Mouse (Mus musculus): ENCODE results near the gene Ttk. TPM values are rescaled to one million over a fixed set of nuclear protein-coding genes. Genes with fewer than 3 reads are reported as not detected.
A peak's percentile ranks its signal among the peaks of the same experiment; 100 is the strongest.

Gene Ttk
- polyA plus RNA-seq, 1 experiment from 2014 or later = 1.4 TPM

DNA sequence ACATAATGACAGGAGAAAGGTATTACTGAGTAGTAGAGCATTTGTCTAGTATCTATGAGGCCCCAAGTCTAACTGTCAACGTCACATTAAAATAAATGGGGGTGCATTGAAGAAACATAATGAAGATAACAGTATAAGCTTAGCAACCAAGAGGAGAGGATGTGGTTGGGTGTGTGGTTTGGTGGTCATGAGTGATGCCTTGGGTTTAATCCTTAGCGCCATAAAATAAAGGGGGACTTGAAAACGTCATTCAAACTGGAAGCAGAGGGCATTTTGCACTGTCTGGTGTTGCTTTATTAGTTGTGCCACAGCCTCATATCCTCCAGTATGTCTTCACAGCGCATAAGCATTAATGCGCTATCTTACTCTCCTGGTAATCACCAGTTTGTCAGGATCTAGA is 4.6 kb upstream of the Ttk start:
- DNase-seq (ENCODE audit: low spot score) = no peak
- H3K9me3 ChIP-seq (ENCODE audit: low read length) = no peaks in the 10 kb centered on the region
- H3K4me2 ChIP-seq (replicated peaks; ENCODE audit: low read depth, low read length) = no peak overlapping the region
- ATAC-seq = no peak
- no peak overlapping the region for H3K9ac ChIP-seq (replicated peaks; ENCODE audit: low read depth)
- no peak overlapping the region for H3K27ac ChIP-seq (ENCODE audit: low read length)
- H3K36me3 ChIP-seq (ENCODE audit: insufficient read depth, low read length) = no peaks in the 10 kb centered on the region
- no peaks in the 10 kb centered on the region for H3K27me3 ChIP-seq (replicated peaks; ENCODE audit: insufficient read depth, low read length)
- H3K4me3 ChIP-seq (ENCODE audit: low read depth, low read length) = no peak overlapping the region
- 0 out of 2 replicates have a peak, but pooled peaks cover 2% of the 10 kb centered on the region for H3K4me1 ChIP-seq (ENCODE audit: insufficient read depth, low read depth, low read length)
- 82% methylated on average over 5 of the region's 5 CpGs for WGBS
- TF ChIP-seq CTCF (IDR thresholded peaks at IDR 0.05) (no peak), EP300 (IDR thresholded peaks at IDR 0.05) (no peak)

DNA sequence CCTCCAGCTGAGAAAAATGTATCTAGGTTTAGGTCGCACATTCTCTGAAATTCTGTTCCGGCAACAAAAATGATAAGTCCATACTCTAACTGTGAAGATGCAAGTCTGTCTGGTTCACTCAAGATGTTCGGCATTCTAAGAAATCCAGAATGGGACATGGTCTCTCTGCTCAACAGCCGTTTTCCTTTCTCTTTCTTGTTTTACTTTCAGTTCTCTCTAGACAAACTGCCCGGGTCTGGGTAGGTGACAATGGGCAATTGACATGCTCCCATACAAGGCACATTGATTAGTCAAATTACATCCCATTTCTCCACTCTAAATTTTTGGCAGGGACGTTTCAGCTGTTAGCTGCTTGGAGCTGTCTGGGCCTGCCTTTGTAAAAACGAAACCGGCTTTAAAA is 3.3 kb upstream of the Ttk start:
- 70% methylated on average over 8 of the region's 8 CpGs for WGBS
- H3K4me1 ChIP-seq (ENCODE audit: insufficient read depth, low read depth, low read length) = 0 out of 2 replicates have a peak, but pooled peaks cover 7% of the 10 kb centered on the region
- no peak overlapping the region for H3K9ac ChIP-seq (replicated peaks; ENCODE audit: low read depth)
- no peaks in the 10 kb centered on the region for H3K9me3 ChIP-seq (ENCODE audit: low read length)
- ATAC-seq (no peak), DNase-seq (ENCODE audit: low spot score) (no peak)
- H3K27me3 ChIP-seq (replicated peaks; ENCODE audit: insufficient read depth, low read length) = no peaks in the 10 kb centered on the region
- H3K36me3 ChIP-seq (ENCODE audit: insufficient read depth, low read length) = no peaks in the 10 kb centered on the region
- H3K27ac ChIP-seq (ENCODE audit: low read length) = no peak overlapping the region
- H3K4me3 ChIP-seq (ENCODE audit: low read depth, low read length) = no peak overlapping the region
- no peak for TF ChIP-seq EP300 (IDR thresholded peaks at IDR 0.05)
- no peak for TF ChIP-seq CTCF (IDR thresholded peaks at IDR 0.05)
- H3K4me2 ChIP-seq (replicated peaks; ENCODE audit: low read depth, low read length) = no peak overlapping the region

DNA sequence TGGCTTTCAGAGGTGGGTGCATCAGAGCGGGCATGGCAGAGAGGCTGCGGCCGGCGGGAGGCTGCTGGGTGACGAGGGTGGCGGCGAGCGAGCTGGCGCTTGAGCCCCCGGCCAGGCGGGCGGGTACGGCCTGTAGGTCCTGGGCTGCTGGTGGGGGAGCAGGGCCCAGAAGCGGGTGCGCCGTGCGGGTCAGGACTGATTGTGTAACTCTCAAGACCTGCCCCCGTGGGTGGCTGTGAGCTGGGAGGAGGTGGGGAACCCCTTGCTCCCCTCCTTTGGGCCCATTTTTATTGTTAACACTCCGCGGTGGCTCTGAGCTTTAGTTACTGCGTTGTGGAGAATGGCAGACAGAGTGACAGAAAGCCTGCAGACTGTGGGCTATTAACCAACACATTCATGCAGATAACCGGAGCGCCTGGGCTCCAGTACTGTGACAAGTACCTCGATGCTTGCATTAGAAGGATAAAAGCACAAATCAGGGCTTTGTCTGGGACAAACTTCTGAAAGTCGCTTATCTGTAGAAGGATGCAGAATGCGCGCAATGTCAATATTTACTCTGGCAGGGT is 342 bp downstream of the Ttk start:
- H3K9ac ChIP-seq (replicated peaks; ENCODE audit: low read depth) = peak overlapping the region; percentile 48; the same call in 1 of the 2 replicates
- H3K4me2 ChIP-seq (replicated peaks; ENCODE audit: low read depth, low read length) = peak overlapping the region; percentile 91
- H3K4me3 ChIP-seq (ENCODE audit: low read depth, low read length) = peak overlapping the region; percentile 70
- ATAC-seq (peak; percentile 55), DNase-seq (ENCODE audit: low spot score) (peak; percentile 11)
- TF ChIP-seq CTCF (IDR thresholded peaks at IDR 0.05) (no peak), EP300 (IDR thresholded peaks at IDR 0.05) (no peak)
- 0 out of 2 replicates have a peak, but pooled peaks cover 7% of the 10 kb centered on the region for H3K4me1 ChIP-seq (ENCODE audit: insufficient read depth, low read depth, low read length)
- under 1% methylated on average over 25 of the region's 27 CpGs for WGBS
- H3K36me3 ChIP-seq (ENCODE audit: insufficient read depth, low read length) = no peaks in the 10 kb centered on the region
- H3K27ac ChIP-seq (ENCODE audit: low read length) = no peak overlapping the region
- H3K27me3 ChIP-seq (replicated peaks; ENCODE audit: insufficient read depth, low read length) = no peaks in the 10 kb centered on the region
- no peaks in the 10 kb centered on the region for H3K9me3 ChIP-seq (ENCODE audit: low read length)

DNA sequence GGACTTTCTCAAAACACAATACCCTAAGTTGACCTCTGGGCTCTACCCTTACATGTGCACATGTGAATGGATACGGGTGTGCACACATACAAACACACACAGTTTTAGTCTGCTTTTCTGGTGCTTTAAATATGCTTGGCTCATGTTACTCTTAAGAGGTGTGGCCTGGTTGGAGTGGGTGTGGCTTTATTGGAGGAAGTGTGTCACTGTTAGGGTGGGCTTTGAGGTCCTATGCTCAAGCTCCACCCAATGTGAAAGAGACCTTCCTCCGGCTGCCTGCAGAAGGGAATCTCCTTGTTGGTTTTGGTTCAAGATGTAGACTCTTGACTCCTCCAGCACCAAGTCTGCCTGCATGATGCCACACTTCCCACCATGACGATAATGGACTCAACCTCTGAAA is 18.0 kb downstream of the Ttk start:
- Histone ChIP-seq H3K9me3 (ENCODE audit: low read length) (no peaks in the 10 kb centered on the region), H3K9ac (replicated peaks; ENCODE audit: low read depth) (no peak overlapping the region), H3K36me3 (ENCODE audit: insufficient read depth, low read length) (0 out of 2 replicates have a peak, but pooled peaks cover 4% of the 10 kb centered on the region), H3K4me1 (ENCODE audit: insufficient read depth, low read depth, low read length) (no peaks in the 10 kb centered on the region), H3K4me2 (replicated peaks; ENCODE audit: low read depth, low read length) (no peak overlapping the region), H3K27ac (ENCODE audit: low read length) (no peak overlapping the region), H3K4me3 (ENCODE audit: low read depth, low read length) (no peak overlapping the region), H3K27me3 (replicated peaks; ENCODE audit: insufficient read depth, low read length) (no peaks in the 10 kb centered on the region)
- DNase-seq (ENCODE audit: low spot score) = no peak
- no peak for ATAC-seq
- 88% methylated on average over 3 of the region's 3 CpGs for WGBS
- no peak for TF ChIP-seq CTCF (IDR thresholded peaks at IDR 0.05)
- TF ChIP-seq EP300 (IDR thresholded peaks at IDR 0.05) = no peak

DNA sequence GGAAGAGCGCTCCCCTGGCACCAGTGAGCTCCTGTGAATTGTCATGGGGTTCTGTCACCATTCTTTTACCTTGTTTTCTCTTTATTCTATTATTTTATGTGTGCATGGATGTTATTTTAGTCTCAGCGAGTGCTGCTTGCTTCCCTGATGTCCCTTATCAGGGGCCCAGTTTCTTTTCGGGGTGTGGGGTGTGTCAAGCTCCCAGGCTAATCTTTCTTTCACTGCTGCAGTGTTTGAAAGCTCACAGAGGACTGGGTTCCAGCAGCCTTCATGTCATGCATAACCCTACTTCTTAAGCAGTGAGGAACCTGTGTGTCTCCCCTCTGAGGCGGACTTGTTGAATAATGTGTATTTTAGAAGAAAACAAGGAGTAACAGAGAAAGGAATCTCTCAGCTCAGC is 30.7 kb downstream of the Ttk start:
- no peak for DNase-seq (ENCODE audit: low spot score)
- no peak for ATAC-seq
- Histone ChIP-seq H3K27ac (ENCODE audit: low read length) (no peak overlapping the region), H3K27me3 (replicated peaks; ENCODE audit: insufficient read depth, low read length) (no peaks in the 10 kb centered on the region), H3K4me1 (ENCODE audit: insufficient read depth, low read depth, low read length) (no peaks in the 10 kb centered on the region), H3K36me3 (ENCODE audit: insufficient read depth, low read length) (no peaks in the 10 kb centered on the region), H3K4me2 (replicated peaks; ENCODE audit: low read depth, low read length) (no peak overlapping the region), H3K9me3 (ENCODE audit: low read length) (no peaks in the 10 kb centered on the region), H3K4me3 (ENCODE audit: low read depth, low read length) (no peak overlapping the region), H3K9ac (replicated peaks; ENCODE audit: low read depth) (no peak overlapping the region)
- TF ChIP-seq EP300 (IDR thresholded peaks at IDR 0.05) (no peak), CTCF (IDR thresholded peaks at IDR 0.05) (no peak)
- WGBS = 84% methylated on average over 4 of the region's 4 CpGs

DNA sequence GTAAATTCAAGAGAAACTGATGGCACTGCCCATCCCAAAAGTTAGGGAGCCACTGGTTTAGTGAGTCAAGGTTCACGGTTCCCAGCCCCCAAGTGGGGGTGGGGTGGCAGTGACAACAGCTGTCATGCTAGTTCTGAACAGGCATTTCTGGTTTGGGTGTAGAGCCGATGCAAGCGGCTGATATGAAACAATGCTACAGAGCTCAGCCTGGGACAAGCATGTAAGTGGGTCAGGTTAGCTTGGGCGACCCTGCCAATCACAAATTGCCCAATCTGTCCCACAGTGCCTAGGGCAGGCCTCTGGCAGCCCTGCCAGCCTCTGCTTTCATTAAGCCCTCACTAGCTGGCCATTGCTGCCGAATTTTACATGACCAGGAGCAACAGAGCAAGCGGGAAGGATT is 47.7 kb downstream of the Ttk start:
- TF ChIP-seq CTCF (IDR thresholded peaks at IDR 0.05) (no peak), EP300 (IDR thresholded peaks at IDR 0.05) (no peak)
- DNase-seq (ENCODE audit: low spot score) = no peak
- Histone ChIP-seq H3K27ac (ENCODE audit: low read length) (no peak overlapping the region), H3K4me3 (ENCODE audit: low read depth, low read length) (no peak overlapping the region), H3K4me2 (replicated peaks; ENCODE audit: low read depth, low read length) (no peak overlapping the region), H3K36me3 (ENCODE audit: insufficient read depth, low read length) (no peaks in the 10 kb centered on the region), H3K4me1 (ENCODE audit: insufficient read depth, low read depth, low read length) (no peaks in the 10 kb centered on the region), H3K9me3 (ENCODE audit: low read length) (no peaks in the 10 kb centered on the region), H3K27me3 (replicated peaks; ENCODE audit: insufficient read depth, low read length) (no peaks in the 10 kb centered on the region), H3K9ac (replicated peaks; ENCODE audit: low read depth) (no peak overlapping the region)
- 83% methylated on average over 6 of the region's 6 CpGs for WGBS
- no peak for ATAC-seq

DNA sequence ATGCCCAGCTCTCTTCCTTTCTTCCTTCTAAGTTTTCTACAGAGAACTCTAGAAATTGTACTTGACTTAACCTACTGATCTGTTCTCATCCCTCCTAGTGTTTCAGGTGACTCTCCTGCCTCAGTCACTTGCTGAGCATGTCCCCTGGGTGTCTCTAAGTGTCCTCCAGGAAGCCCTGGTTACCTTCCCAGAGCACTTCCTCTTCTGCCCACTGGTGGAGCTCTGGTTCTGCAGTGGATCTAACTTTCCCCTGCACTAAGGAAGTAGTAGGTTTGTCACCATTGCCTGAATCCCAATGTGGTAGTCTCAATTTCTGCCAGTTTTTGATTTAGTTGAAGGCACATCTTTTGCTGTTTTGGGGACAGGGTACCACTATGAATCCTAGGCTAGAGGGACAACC is 51.7 kb downstream of the Ttk start:
- TF ChIP-seq CTCF (IDR thresholded peaks at IDR 0.05) (peak; percentile 27; the same call in 1 of the 2 replicates), EP300 (IDR thresholded peaks at IDR 0.05) (no peak)
- no peaks in the 10 kb centered on the region for H3K9me3 ChIP-seq (ENCODE audit: low read length)
- H3K9ac ChIP-seq (replicated peaks; ENCODE audit: low read depth) = no peak overlapping the region
- no peak for ATAC-seq
- H3K4me2 ChIP-seq (replicated peaks; ENCODE audit: low read depth, low read length) = no peak overlapping the region
- no peaks in the 10 kb centered on the region for H3K4me1 ChIP-seq (ENCODE audit: insufficient read depth, low read depth, low read length)
- H3K27ac ChIP-seq (ENCODE audit: low read length) = no peak overlapping the region
- no peaks in the 10 kb centered on the region for H3K36me3 ChIP-seq (ENCODE audit: insufficient read depth, low read length)
- no peak overlapping the region for H3K4me3 ChIP-seq (ENCODE audit: low read depth, low read length)
- no peaks in the 10 kb centered on the region for H3K27me3 ChIP-seq (replicated peaks; ENCODE audit: insufficient read depth, low read length)
- DNase-seq (ENCODE audit: low spot score) = no peak

Data from lung, postnatal 0 days (tissue).